Mouse (Mus musculus): ENCODE measurements around the gene Ugt2b34. TPM values are rescaled to one million over a fixed set of nuclear protein-coding genes. Genes with fewer than 3 reads are reported as not detected.
"Not testable (repeated sequence)": the region's sequence is repeated elsewhere in the genome, so short reads cannot be mapped to it uniquely, and the experiment has no call there.

Ugt2b34 gene
- not detected for total RNA-seq (2021)

GRCm38 (mm10) chr5:86906758-86907157, at the start of gene Ugt2b34:
Gene Ugt2b34, minus strand, starts transcription at chr5:86906937.
- intact Hi-C loops (cut with DNase I) = no loop called here
- no peak for DNase-seq (ENCODE audit: low spot score in 2 of 2)

- intact Hi-C loops (cut with DNase I) = no loop called here
- DNase-seq (ENCODE audit: low spot score in 2 of 2) = no peak
Observed at GRCm38 (mm10) chr5:86942111-86942510, 35.4 kb upstream of the Ugt2b34 start.

- intact Hi-C loops (cut with DNase I) = no loop called here
- DNase-seq (ENCODE audit: low spot score in 2 of 2) = no peak
Observed at GRCm38 (mm10) chr5:86926426-86926825, 19.7 kb upstream of the Ugt2b34 start, which contains the start of gene Ugt2b1. Gene Ugt2b1, minus strand, starts transcription at chr5:86926530.

GRCm38 (mm10) chr5:86920661-86921233, 14.0 kb upstream of the Ugt2b34 start:
- DNase-seq (ENCODE audit: low spot score in 2 of 2) = no peak
- intact Hi-C loops (cut with DNase I) = no loop called here

- DNase-seq (ENCODE audit: low spot score in 2 of 2) = peak in 1 of 2 experiments; percentile 4
- intact Hi-C loops (cut with DNase I) = no loop called here
Observed at GRCm38 (mm10) chr5:86911357-86912099, 4.8 kb upstream of the Ugt2b34 start.

GRCm38 (mm10) chr5:86910770-86911169, 4.0 kb upstream of the Ugt2b34 start:
- intact Hi-C loops (cut with DNase I) = no loop called here

GRCm38 (mm10) chr5:86889933-86890332, 16.8 kb downstream of the Ugt2b34 start:
- intact Hi-C loops (cut with DNase I) = no loop called here
- DNase-seq (ENCODE audit: low spot score in 2 of 2) = no peak

More at GRCm38 (mm10) chr5:86910770-86911169, 4.0 kb upstream of the Ugt2b34 start:
- no peak for DNase-seq (ENCODE audit: low spot score in 2 of 2)

GRCm38 (mm10) chr5:86888420-86888819, 18.3 kb downstream of the Ugt2b34 start:
- no peak for DNase-seq (ENCODE audit: low spot score in 2 of 2)
- intact Hi-C loops (cut with DNase I) = no loop called here

GRCm38 (mm10) chr5:86887081-86887480, 19.7 kb downstream of the Ugt2b34 start:
- intact Hi-C loops (cut with DNase I) = loop anchor here (2.0 kb wide), 1 partner anchor 256 kb away; no protein-coding TSS in a partner anchor
- no peak for DNase-seq (ENCODE audit: low spot score in 2 of 2)

GRCm38 (mm10) chr5:86886620-86887019, 20.1 kb downstream of the Ugt2b34 start:
- intact Hi-C loops (cut with DNase I) = loop anchor here (1.0 to 2.0 kb wide), 2 partner anchors 256 to 550 kb away; no protein-coding TSS in a partner anchor
- DNase-seq (ENCODE audit: low spot score in 2 of 2) = peak; percentile 16 to 30

- DNase-seq (ENCODE audit: low spot score in 2 of 2) = no peak
- intact Hi-C loops (cut with DNase I) = no loop called here
Observed at GRCm38 (mm10) chr5:86871877-86872276, 34.9 kb downstream of the Ugt2b34 start.

- no peak for DNase-seq (ENCODE audit: low spot score in 2 of 2)
- intact Hi-C loops (cut with DNase I) = loop anchor here (10.0 kb wide), 3 partner anchors 476 to 1676 kb away; partner anchors contain the start of gene Ugt2a3
Observed at GRCm38 (mm10) chr5:86858336-86858735, 48.4 kb downstream of the Ugt2b34 start.

- DNase-seq (ENCODE audit: low spot score in 2 of 2) = no peak
- intact Hi-C loops (cut with DNase I) = loop anchor here (10.0 kb wide), 3 partner anchors 477 to 1677 kb away; partner anchors contain the start of gene Ugt2a3
Observed at GRCm38 (mm10) chr5:86857682-86858081, 49.1 kb downstream of the Ugt2b34 start.

- DNase-seq (ENCODE audit: low spot score in 2 of 2) = not testable (repeated sequence)
- intact Hi-C loops (cut with DNase I) = loop anchor here (10.0 kb wide), 3 partner anchors 478 to 1678 kb away; partner anchors contain the start of gene Ugt2a3
Observed at GRCm38 (mm10) chr5:86856505-86856904, 50.2 kb downstream of the Ugt2b34 start.

- intact Hi-C loops (cut with DNase I) = loop anchor here (2.0 to 10.0 kb wide), 5 partner anchors 291 to 1683 kb away; partner anchors contain the start of gene Ugt2a3
- no peak for DNase-seq (ENCODE audit: low spot score in 2 of 2)
Observed at GRCm38 (mm10) chr5:86851658-86852057, 55.1 kb downstream of the Ugt2b34 start.

GRCm38 (mm10) chr5:86850104-86850503, 56.6 kb downstream of the Ugt2b34 start:
- intact Hi-C loops (cut with DNase I) = loop anchor here (2.0 to 10.0 kb wide), 5 partner anchors 293 to 1685 kb away; partner anchors contain the start of gene Ugt2a3
- peak; percentile 13 to 50 for DNase-seq (ENCODE audit: low spot score in 2 of 2)

- DNase-seq (ENCODE audit: low spot score in 2 of 2); intact Hi-C loops (cut with DNase I): not testable (repeated sequence)
Observed at GRCm38 (mm10) chr5:86841261-86841660, 65.5 kb downstream of the Ugt2b34 start.

- DNase-seq (ENCODE audit: low spot score in 2 of 2) = no peak
- intact Hi-C loops (cut with DNase I) = no loop called here
Observed at GRCm38 (mm10) chr5:86840207-86840606, 66.5 kb downstream of the Ugt2b34 start.

All from left cerebral cortex, postnatal 25 days (tissue).